Mouse (Mus musculus) intestine, postnatal 0 days (tissue): ENCODE measurements around the gene Gm21970. TPM values are rescaled to one million over a fixed set of nuclear protein-coding genes. Genes with fewer than 3 reads are reported as not detected.

Experiments used
- ATAC-seq: fragments of 200-750 bp; cut with Nextera tagmentation; 2 replicates; pipeline ENCODE4 v1.8.0; 2017; ENCODE audit warnings: mild to moderate bottlenecking, moderate TSS enrichment, moderate library complexity
- H3K27ac ChIP-seq: fragments of 300-500 bp; sonication (generic); 2 replicates; pipeline ENCODE4 v1.5.1; 2014; ENCODE audit warnings: mild to moderate bottlenecking, low read depth, low read length, moderate library complexity
- H3K27me3 ChIP-seq: fragments of 300-500 bp; sonication (generic); replicated peaks from 2 replicates; pipeline ENCODE4 v1.6.1; 2014; ENCODE audit warnings: low read length, mixed read lengths; ENCODE audit not compliant: control insufficient read depth, insufficient read depth
- H3K36me3 ChIP-seq: fragments of 300-500 bp; sonication (generic); 2 replicates; pipeline ENCODE4 v1.6.1; 2014; ENCODE audit warnings: mild to moderate bottlenecking, moderate library complexity; ENCODE audit not compliant: control insufficient read depth, insufficient read depth
- H3K4me1 ChIP-seq: fragments of 300-500 bp; sonication (generic); replicated peaks from 2 replicates; pipeline ENCODE4 v1.6.1; 2014; ENCODE audit warnings: antibody characterized with exemption, low read length, mixed read lengths; ENCODE audit not compliant: control insufficient read depth, insufficient read depth
- H3K4me2 ChIP-seq: fragments of 300-500 bp; sonication (generic); replicated peaks from 2 replicates; pipeline ENCODE4 v1.6.1; 2014; ENCODE audit warnings: low read depth, mild to moderate bottlenecking, moderate library complexity
- H3K4me3 ChIP-seq: fragments of 300-500 bp; sonication (generic); 2 replicates; pipeline ENCODE4 v1.5.1; 2014; ENCODE audit warnings: low read depth, low read length
- H3K9ac ChIP-seq: fragments of 300-500 bp; sonication (generic); 2 replicates; pipeline ENCODE4 v1.6.1; 2014; ENCODE audit warnings: mild to moderate bottlenecking, low read depth, low read length
- H3K9me3 ChIP-seq: fragments of 300-500 bp; sonication (generic); 2 replicates; pipeline ENCODE4 v1.6.1; 2016; ENCODE audit warnings: mixed run types; ENCODE audit not compliant: control insufficient read depth
- CTCF ChIP-seq: sonication (generic); IDR thresholded peaks from 2 replicates; pipeline ENCODE4 v1.5.1; 2016; ENCODE audit warnings: low read depth, mild to moderate bottlenecking, control low read depth, antibody characterized with exemption, moderate library complexity
- WGBS: fragments of 180-500 bp; shearing (Covaris S2); extraction: QIAGEN DNeasy Blood & Tissue Kit; methylation state at CpG from one replicate; pipeline ENCODE4 v1.1.7; 2014; 5-methylcytosine and 5-hydroxymethylcytosine counted together
- polyA plus RNA-seq: library from polyadenylated mRNA; unstranded; fragments of >200 nt; fragmentation: Nextera tagmentation; extraction: Ambion mirVana; gene quantifications from 2 replicates; pipeline ENCODE4 v1.2.1, GENCODE M21; 2015

Gene Gm21970
- polyA plus RNA-seq, 1 experiment from 2014 or later: not detected

DNA sequence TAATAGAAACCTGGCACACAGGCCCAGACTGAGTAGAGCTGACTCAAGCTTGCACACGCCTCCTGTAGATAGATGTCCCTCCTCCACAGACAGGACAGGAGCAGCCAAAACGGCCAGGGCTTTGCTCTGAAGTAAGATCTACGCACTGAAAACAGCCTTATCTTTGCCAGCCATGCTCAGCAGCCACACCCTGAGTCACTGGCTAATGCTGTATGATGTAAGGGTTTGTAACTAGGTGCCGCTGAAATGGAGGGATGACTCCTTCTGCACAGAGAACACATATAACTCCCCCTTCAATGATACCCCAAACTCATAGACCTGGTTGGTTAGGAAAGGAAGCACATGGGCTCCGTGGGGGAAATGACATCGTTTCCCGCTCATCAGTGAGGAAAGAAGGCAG lies 38.8 kb upstream of the Gm21970 start:
- Histone ChIP-seq H3K4me2 (no peak overlapping the region), H3K9ac (no peak overlapping the region), H3K4me3 (no peak overlapping the region), H3K36me3 (no peaks in the 10 kb centered on the region), H3K9me3 (no peaks in the 10 kb centered on the region), H3K27me3 (peaks cover 9% of the 10 kb centered on the region), H3K4me1 (no peaks in the 10 kb centered on the region), H3K27ac (no peak overlapping the region)
- TF ChIP-seq CTCF: no peak
- 53% methylated on average over 7 of the region's 7 CpGs for WGBS
- ATAC-seq: peak; percentile 30; the same call in 1 of the 2 replicates

DNA sequence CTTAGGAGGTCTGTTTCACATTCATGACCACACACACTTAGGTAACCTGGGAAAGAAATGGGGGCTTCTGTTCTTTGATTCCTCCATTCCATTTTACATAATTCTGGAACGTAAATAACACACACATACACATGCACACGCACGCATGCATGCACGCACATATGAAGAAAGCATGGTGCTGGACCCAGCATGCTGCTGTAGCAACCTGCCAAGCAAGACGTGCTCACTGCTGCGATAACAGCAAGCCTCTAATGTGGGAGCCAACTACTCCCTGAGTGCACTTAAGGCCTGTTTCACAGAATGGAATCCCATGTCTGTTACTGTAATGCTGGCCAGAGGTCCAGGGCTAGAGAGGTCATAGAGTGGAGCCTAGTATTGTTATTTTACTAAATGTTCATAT lies 38.3 kb upstream of the Gm21970 start:
- no peak for ATAC-seq
- TF ChIP-seq CTCF: no peak
- Histone ChIP-seq H3K4me1 (no peaks in the 10 kb centered on the region), H3K4me3 (no peak overlapping the region), H3K4me2 (no peak overlapping the region), H3K36me3 (no peaks in the 10 kb centered on the region), H3K27me3 (peaks cover 9% of the 10 kb centered on the region), H3K9ac (no peak overlapping the region), H3K27ac (no peak overlapping the region), H3K9me3 (no peaks in the 10 kb centered on the region)
- WGBS: 81% methylated on average over 6 of the region's 6 CpGs

DNA sequence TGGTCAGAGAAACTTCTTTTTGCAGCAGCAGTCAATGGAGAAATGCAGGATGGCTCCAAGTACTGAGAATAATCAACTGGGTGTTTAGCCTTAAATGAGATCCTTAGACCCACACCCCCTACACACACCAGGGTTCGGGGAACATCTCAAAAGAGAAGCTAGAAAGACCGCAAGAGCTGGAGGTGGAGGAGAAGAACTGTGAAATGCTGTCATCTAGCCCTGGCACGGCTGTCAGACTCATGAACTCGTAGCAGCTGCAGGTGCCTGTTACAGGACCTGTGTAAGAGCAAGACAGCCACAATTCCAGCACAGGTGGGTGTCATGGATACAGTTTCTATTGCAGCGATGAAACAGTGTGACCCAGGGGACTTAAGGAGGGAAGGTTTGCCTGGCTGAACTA lies 37.9 kb upstream of the Gm21970 start:
- no peak overlapping the region for H3K27ac ChIP-seq
- no peak for ATAC-seq
- 69% methylated on average over 5 of the region's 5 CpGs for WGBS
- H3K9me3 ChIP-seq: no peaks in the 10 kb centered on the region
- H3K27me3 ChIP-seq: peaks cover 9% of the 10 kb centered on the region
- no peak for TF ChIP-seq CTCF
- H3K4me1 ChIP-seq: no peaks in the 10 kb centered on the region
- no peak overlapping the region for H3K4me3 ChIP-seq
- H3K36me3 ChIP-seq: no peaks in the 10 kb centered on the region
- no peak overlapping the region for H3K9ac ChIP-seq
- H3K4me2 ChIP-seq: no peak overlapping the region

DNA sequence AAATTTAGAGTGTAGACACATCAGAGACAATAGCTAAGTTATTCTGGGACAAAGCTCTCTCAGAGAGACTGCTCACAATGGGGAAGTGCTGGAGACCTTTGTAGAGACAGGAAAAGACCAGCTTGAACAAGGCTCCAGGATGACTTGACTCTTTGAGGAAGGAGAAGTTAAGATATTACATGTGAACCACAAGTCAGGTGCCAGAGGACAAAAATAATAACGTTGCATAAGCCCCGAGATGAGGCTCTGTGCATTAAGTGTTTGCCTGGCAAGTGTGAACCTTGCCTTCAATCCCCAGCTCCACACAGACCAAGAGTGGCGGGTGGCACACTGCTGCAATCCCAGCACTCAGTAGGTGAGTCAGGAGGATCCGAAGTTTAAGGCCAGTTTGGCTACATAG lies 36.9 kb upstream of the Gm21970 start:
- Histone ChIP-seq H3K4me1 (no peaks in the 10 kb centered on the region), H3K4me3 (no peak overlapping the region), H3K4me2 (no peak overlapping the region), H3K9me3 (no peaks in the 10 kb centered on the region), H3K36me3 (no peaks in the 10 kb centered on the region), H3K9ac (no peak overlapping the region), H3K27me3 (peaks cover 9% of the 10 kb centered on the region), H3K27ac (no peak overlapping the region)
- ATAC-seq: peak; percentile 27; the same call in 1 of the 2 replicates
- no peak for TF ChIP-seq CTCF
- 61% methylated on average over 4 of the region's 4 CpGs for WGBS

DNA sequence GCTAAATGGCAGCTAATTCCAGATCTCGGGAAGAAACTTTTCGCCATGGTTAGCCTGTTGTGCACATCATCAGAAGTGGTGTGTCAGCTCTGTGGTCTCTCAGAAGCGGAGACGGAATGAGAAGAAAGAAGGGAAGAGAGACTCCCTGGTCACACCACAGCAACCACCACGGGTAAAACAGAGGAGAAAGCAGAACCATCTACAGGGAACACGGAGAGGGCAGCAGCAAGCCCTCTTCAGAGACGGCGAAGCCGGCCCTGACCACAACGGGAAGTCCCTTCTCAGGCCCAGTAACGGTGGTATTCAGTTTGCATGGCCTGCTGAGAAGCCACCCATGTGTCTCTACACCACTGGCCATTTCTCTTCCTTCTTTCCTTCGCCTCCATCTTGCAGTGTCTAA lies 36.4 kb upstream of the Gm21970 start:
- no peak for ATAC-seq
- Histone ChIP-seq H3K9ac (no peak overlapping the region), H3K27ac (no peak overlapping the region), H3K9me3 (no peaks in the 10 kb centered on the region), H3K27me3 (peaks cover 9% of the 10 kb centered on the region), H3K4me3 (no peak overlapping the region), H3K4me1 (no peaks in the 10 kb centered on the region), H3K4me2 (no peak overlapping the region), H3K36me3 (no peaks in the 10 kb centered on the region)
- 72% methylated on average over 12 of the region's 12 CpGs for WGBS
- TF ChIP-seq CTCF: no peak

DNA sequence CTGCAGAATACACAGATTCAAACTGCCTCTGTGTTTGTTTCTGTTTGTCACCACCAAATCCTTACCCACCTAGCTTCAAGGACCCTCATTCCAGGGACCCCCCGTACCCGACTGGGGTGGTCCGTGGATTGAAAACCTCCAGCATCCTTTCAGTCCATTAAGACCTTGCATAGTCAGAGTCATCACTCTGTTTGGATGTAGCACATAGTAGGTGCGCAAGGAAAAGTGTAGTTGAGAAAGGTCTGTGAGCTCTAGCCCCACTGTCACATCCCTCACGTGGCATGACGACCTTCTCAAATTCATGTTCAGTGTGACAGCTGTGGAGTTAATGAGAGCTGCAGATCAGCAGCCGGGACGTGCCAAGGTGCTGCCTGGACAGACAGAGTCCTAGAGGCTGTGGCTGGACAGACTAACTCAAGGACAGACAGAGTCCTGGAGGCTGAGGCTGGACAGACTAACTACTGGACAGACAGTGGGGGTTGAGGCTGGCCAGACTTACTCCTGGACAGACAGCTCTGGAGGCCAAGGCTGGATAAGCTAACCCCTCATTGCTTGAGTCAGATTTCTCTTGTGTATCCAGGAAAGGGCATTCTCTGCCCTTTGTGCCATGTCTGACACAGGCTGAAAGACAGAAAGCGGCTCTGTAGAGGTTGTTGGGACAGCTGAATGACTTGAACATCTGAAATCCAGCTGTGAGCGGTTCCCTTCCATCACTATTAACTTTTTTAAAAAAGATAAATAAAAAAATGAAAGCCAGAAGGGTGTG lies 34.6 kb upstream of the Gm21970 start:
- WGBS: 77% methylated on average over 10 of the region's 10 CpGs
- no peak overlapping the region for H3K27ac ChIP-seq
- H3K4me2 ChIP-seq: no peak overlapping the region
- H3K36me3 ChIP-seq: no peaks in the 10 kb centered on the region
- ATAC-seq: no peak
- no peak for TF ChIP-seq CTCF
- H3K4me1 ChIP-seq: no peaks in the 10 kb centered on the region
- peaks cover 4% of the 10 kb centered on the region; the same call in 1 of the 2 replicates for H3K27me3 ChIP-seq
- no peak overlapping the region for H3K4me3 ChIP-seq
- H3K9me3 ChIP-seq: no peaks in the 10 kb centered on the region
- no peak overlapping the region for H3K9ac ChIP-seq
